Comparison of ENCODE assay signal across 21 mouse cellular contexts in genomic region chr11:70489138-70489537, GRCm38 (mm10). TPM values are rescaled to one million over a fixed set of nuclear protein-coding genes. Genes with fewer than 3 reads are reported as not detected.
DNase-seq lines count a peak whose midpoint lies in the region; TF ChIP-seq lines count a peak whose summit lies in the region.
"Had no signal": no experiment of that assay in that cellular context is flagged by ENCODE, and none has a peak within 500 bp of the region (broad histone marks: within the 10 kb centered on the region; RNA-seq: fewer than 3 reads in every experiment).

No protein-coding gene starts in this region.

- intact Hi-C loops in gastrocnemius, adult 2 months (cut with DNase I): no loop called here

- TF ChIP-seq POLR2A in cortical plate, adult 2 months (IDR thresholded peaks at IDR 0.05; ENCODE audit: extremely low read depth, insufficient read depth, low read length): no peak
- no peak for TF ChIP-seq POLR2A in small intestine, adult 2 months (IDR thresholded peaks at IDR 0.05; ENCODE audit: low read depth, low read length)

- H3K9me3 ChIP-seq in hindbrain, embryonic 10.5 days: no peaks in the 10 kb centered on the region
- H3K9me3 ChIP-seq: hindbrain, embryonic 13.5 days; midbrain, embryonic 10.5 days had no signal

- H3K27me3 ChIP-seq in small intestine, adult 2 months (ENCODE audit: control insufficient read depth, insufficient read depth, low read length): no peaks in the 10 kb centered on the region
- no peaks in the 10 kb centered on the region for H3K27me3 ChIP-seq in hindbrain, embryonic 10.5 days (ENCODE audit: insufficient read depth, poor library complexity, severe bottlenecking)
- H3K27me3 ChIP-seq: hindbrain, embryonic 13.5 days had no signal

- no peaks in the 10 kb centered on the region for H3K36me3 ChIP-seq in small intestine, adult 2 months (ENCODE audit: control insufficient read depth, insufficient read depth, low read length)
- no peaks in the 10 kb centered on the region for H3K36me3 ChIP-seq in hindbrain, embryonic 10.5 days
- H3K36me3 ChIP-seq: hindbrain, embryonic 13.5 days; midbrain, embryonic 10.5 days had no signal

- H3K27ac ChIP-seq in gastrocnemius, adult 2 months: peak overlapping the region; percentile 81
- peak overlapping the region; percentile 37; the same call in 1 of the 2 replicates for H3K27ac ChIP-seq in cortical plate, adult 2 months (ENCODE audit: insufficient read depth, low read length)
- H3K27ac ChIP-seq in small intestine, adult 2 months (ENCODE audit: insufficient read depth, low read depth, low read length): peak overlapping the region; percentile 74
- no peak overlapping the region for H3K27ac ChIP-seq in hindbrain, embryonic 10.5 days
- H3K27ac ChIP-seq: hindbrain, embryonic 13.5 days; midbrain, embryonic 10.5 days had no signal

- no peak for TF ChIP-seq CTCF in gastrocnemius, adult 2 months (IDR thresholded peaks at IDR 0.05)
- no peak for TF ChIP-seq CTCF in cortical plate, adult 2 months (IDR thresholded peaks at IDR 0.05; ENCODE audit: extremely low read depth, insufficient read depth, low read length)
- TF ChIP-seq CTCF in small intestine, adult 2 months (IDR thresholded peaks at IDR 0.05; ENCODE audit: extremely low read depth, insufficient read length, insufficient replicate concordance, low read depth, low read length): no peak

- H3K4me1 ChIP-seq in cortical plate, adult 2 months (ENCODE audit: control insufficient read depth, insufficient read depth, low read length): no peaks in the 10 kb centered on the region
- H3K4me1 ChIP-seq in small intestine, adult 2 months (ENCODE audit: control insufficient read depth, insufficient read depth, insufficient read length, low read length): peaks cover 5% of the 10 kb centered on the region; the same call in 1 of the 2 replicates
- no peaks in the 10 kb centered on the region for H3K4me1 ChIP-seq in hindbrain, embryonic 10.5 days (replicated peaks)
- H3K4me1 ChIP-seq: hindbrain, embryonic 13.5 days; midbrain, embryonic 10.5 days had no signal

- DNase-seq in gastrocnemius, adult 2 months: peak; percentile 79
- no peak for DNase-seq in gastrocnemius, postnatal 10 days
- DNase-seq in layer of hippocampus, adult 9-11 months: peak; percentile 53
- DNase-seq in layer of hippocampus, adult 9-10 months (ENCODE audit: low spot score): no peak
- DNase-seq in urinary bladder, adult 2 months (ENCODE audit: low spot score): no peak
- DNase-seq in hindbrain, embryonic 10.5 days (ENCODE audit: low spot score): no peak
- DNase-seq: adrenal gland, adult 8-10 months; cerebellum, adult 9-10 months; kidney, postnatal 25 days; right cerebral cortex, adult 18-20 months; spleen, adult 18-20 months had no signal

- no peak overlapping the region for H3K4me3 ChIP-seq in gastrocnemius, adult 2 months
- H3K4me3 ChIP-seq in cortical plate, adult 2 months (ENCODE audit: insufficient read depth, low read length): no peak overlapping the region
- no peak overlapping the region for H3K4me3 ChIP-seq in small intestine, adult 2 months (ENCODE audit: low read depth, low read length)
- no peak overlapping the region for H3K4me3 ChIP-seq in hindbrain, embryonic 10.5 days
- H3K4me3 ChIP-seq: hindbrain, embryonic 13.5 days; midbrain, embryonic 10.5 days had no signal

- WGBS in small intestine, adult 2 months: 83% methylated on average over 3 of the region's 3 CpGs
- 91% methylated on average over 3 of the region's 3 CpGs for WGBS in hindbrain, embryonic 10.5 days

RNA-seq across cellular contexts. Expression of gene Tm4sf5, which starts 15.9 kb away (rescaled TPM):
- not detected for total RNA-seq in gastrocnemius, adult 2 months (2021)
- total RNA-seq in gastrocnemius, postnatal 10 days (2021): not detected
- 0.44 and 0.95 TPM in 2 replicates for polyA plus RNA-seq in cortical plate, adult 2 months (2012; rRNA removed)
- 331 and 587 TPM in 2 replicates for polyA plus RNA-seq in small intestine, adult 2 months (2012; rRNA removed)
- 0.72 and 0.80 TPM in 2 replicates for polyA plus RNA-seq in urinary bladder, adult 2 months (2012; rRNA removed)
- 0.52 TPM in 1 of 2 replicates, not detected in the other for polyA plus RNA-seq in hindbrain, embryonic 10.5 days (2016; fragmentation: Nextera tagmentation; extraction: Ambion mirVana)
- total RNA-seq: adrenal gland, adult 8-10 months had no signal
- polyA plus RNA-seq: embryonic facial prominence, embryonic 14.5 days; forebrain, embryonic 11.5 days; midbrain, embryonic 10.5 days; neural tube, embryonic 11.5 days had no signal

RNA-seq across cellular contexts. Expression of gene Vmo1, which starts 25.3 kb away (rescaled TPM):
- not detected for total RNA-seq in gastrocnemius, adult 2 months (2021)
- total RNA-seq in gastrocnemius, postnatal 10 days (2021): not detected
- 0.23 and 0.34 TPM in 2 replicates for polyA plus RNA-seq in cortical plate, adult 2 months (2012; rRNA removed)
- not detected in 2 replicates for polyA plus RNA-seq in small intestine, adult 2 months (2012; rRNA removed)
- polyA plus RNA-seq in urinary bladder, adult 2 months (2012; rRNA removed): 0.43 and 0.72 TPM in 2 replicates
- polyA plus RNA-seq in hindbrain, embryonic 10.5 days (2016; fragmentation: Nextera tagmentation; extraction: Ambion mirVana): 0.34 TPM in 1 of 2 replicates, not detected in the other
- total RNA-seq: layer of hippocampus, postnatal 25 days; left cerebral cortex, postnatal 14 days had no signal
- polyA plus RNA-seq: forebrain, embryonic 11.5 days; hindbrain, embryonic 13.5 days; midbrain, embryonic 10.5 days; neural tube, embryonic 11.5 days had no signal

RNA-seq across cellular contexts. Expression of gene Cxcl16, which starts 29.4 kb away (rescaled TPM):
- total RNA-seq in gastrocnemius, adult 2 months (2021): 1 to 10 TPM; 1.2 to 1.4 TPM
- 1 to 10 TPM; 3.4 to 5.1 TPM for total RNA-seq in gastrocnemius, postnatal 10 days (2021)
- 1.7 and 2.4 TPM in 2 replicates for polyA plus RNA-seq in cortical plate, adult 2 months (2012; rRNA removed)
- polyA plus RNA-seq in small intestine, adult 2 months (2012; rRNA removed): 28.1 and 48.0 TPM in 2 replicates
- 28.9 and 29.2 TPM in 2 replicates for polyA plus RNA-seq in urinary bladder, adult 2 months (2012; rRNA removed)
- polyA plus RNA-seq in hindbrain, embryonic 10.5 days (2016; fragmentation: Nextera tagmentation; extraction: Ambion mirVana): 0.31 and 0.41 TPM in 2 replicates

RNA-seq across cellular contexts. Expression of gene Gltpd2, which starts 29.9 kb away (rescaled TPM):
- not detected for total RNA-seq in gastrocnemius, adult 2 months (2021)
- not detected for total RNA-seq in gastrocnemius, postnatal 10 days (2021)
- polyA plus RNA-seq in cortical plate, adult 2 months (2012; rRNA removed): not detected in 2 replicates
- 4.3 and 8.4 TPM in 2 replicates for polyA plus RNA-seq in small intestine, adult 2 months (2012; rRNA removed)
- polyA plus RNA-seq in urinary bladder, adult 2 months (2012; rRNA removed): 0.14 and 0.15 TPM in 2 replicates
- 0.35 and 0.47 TPM in 2 replicates for polyA plus RNA-seq in hindbrain, embryonic 10.5 days (2016; fragmentation: Nextera tagmentation; extraction: Ambion mirVana)
- total RNA-seq: adrenal gland, adult 8-10 months; layer of hippocampus, postnatal 25 days; left cerebral cortex, postnatal 14 days had no signal
- polyA plus RNA-seq: frontal cortex, adult 2 months; neural tube, embryonic 11.5 days had no signal

RNA-seq across cellular contexts. Expression of gene Zmynd15, which starts 29.9 kb away (rescaled TPM):
- total RNA-seq in gastrocnemius, adult 2 months (2021): under 1 TPM in 1 of 2 experiments, not detected in 1; 0.75 TPM
- total RNA-seq in gastrocnemius, postnatal 10 days (2021): 1 to 10 TPM in 1 of 2 experiments, under 1 TPM in 1; 0.52 to 1.6 TPM
- polyA plus RNA-seq in cortical plate, adult 2 months (2012; rRNA removed): 0.44 and 0.47 TPM in 2 replicates
- 2.5 and 7.1 TPM in 2 replicates for polyA plus RNA-seq in small intestine, adult 2 months (2012; rRNA removed)
- polyA plus RNA-seq in urinary bladder, adult 2 months (2012; rRNA removed): 3.9 and 4.4 TPM in 2 replicates
- polyA plus RNA-seq in hindbrain, embryonic 10.5 days (2016; fragmentation: Nextera tagmentation; extraction: Ambion mirVana): 0.25 and 0.30 TPM in 2 replicates
- polyA plus RNA-seq: neural tube, embryonic 11.5 days had no signal

Comparison
In these comparisons a context has a peak if more than half of its experiments do, and no peak if none do; other contexts are left out.
1. DNase-seq: peak in gastrocnemius, adult 2 months (single experiment) and layer of hippocampus, adult 9-11 months (single experiment); none in gastrocnemius, postnatal 10 days (single experiment), layer of hippocampus, adult 9-10 months (single experiment), urinary bladder, adult 2 months (single experiment) and hindbrain, embryonic 10.5 days (single experiment).
2. RNA of gene Tm4sf5, which starts 15.9 kb away (polyA plus RNA-seq): 331 to 587 TPM in small intestine, adult 2 months; 0.72 to 0.80 TPM in urinary bladder, adult 2 months, 0.52 TPM in hindbrain, embryonic 10.5 days and 0.44 to 0.95 TPM in cortical plate, adult 2 months; every median in the first group is over 100 times any median in the second.